Mouse (Mus musculus) megakaryocyte, adult 5-6 weeks (primary cell): ENCODE measurements around the gene M1ap. TPM values are rescaled to one million over a fixed set of nuclear protein-coding genes. Genes with fewer than 3 reads are reported as not detected.
A peak's percentile ranks its signal among the peaks of the same experiment; 100 is the strongest.

Experiments used
- ATAC-seq: 2 replicates; pipeline ENCODE4 v1.8.0; 2016; ENCODE audit warnings: mild to moderate bottlenecking, inconsistent platforms; ENCODE audit not compliant: poor library complexity, severe bottlenecking
- total RNA-seq, 2 experiments: library from RNA; stranded (forward) in 1 of 2; stranded (reverse) in 1 of 2; fragments of 153-499, 151-499 nt in 1 of 2; fragments of 221-1000, 200-1000 nt in 1 of 2; gene quantifications; 2 replicates each; pipeline versions ENCODE4 v1.2.3 to v1.2.4; 2015 to 2017

Gene M1ap
- total RNA-seq (2015) (0.98 and 1.1 TPM in 2 replicates), total RNA-seq (2017) (1.5 and 3.5 TPM in 2 replicates)

- ATAC-seq = no peak
These were observed at the start of gene M1ap for GRCm38 (mm10) chr6:82946651-82947050. Gene M1ap (plus strand): TSS chr6:82946902.

DNA sequence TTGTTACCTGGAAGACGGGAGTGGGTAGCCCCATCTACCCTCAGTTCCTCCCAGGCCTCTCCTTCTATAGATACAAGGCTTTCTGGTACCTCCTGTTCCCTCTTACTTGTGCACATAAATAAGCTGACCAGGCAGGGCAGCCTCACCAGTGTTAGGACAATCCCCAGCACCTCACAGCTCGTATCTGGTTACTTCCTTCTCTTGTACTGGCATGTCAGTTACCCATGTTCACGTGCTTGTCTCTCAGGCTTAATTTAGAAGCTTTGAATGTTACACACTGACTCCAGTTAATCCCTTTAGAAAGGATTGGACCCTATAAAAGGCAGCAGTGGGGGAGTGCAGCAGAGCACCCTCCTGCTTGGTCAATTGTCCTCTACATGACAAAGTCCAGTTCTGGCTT, 49.4 kb upstream of the M1ap start:
- ATAC-seq = no peak

GRCm38 (mm10) chr6:82898227-82898626, 48.5 kb upstream of the M1ap start:
- no peak for ATAC-seq

DNA sequence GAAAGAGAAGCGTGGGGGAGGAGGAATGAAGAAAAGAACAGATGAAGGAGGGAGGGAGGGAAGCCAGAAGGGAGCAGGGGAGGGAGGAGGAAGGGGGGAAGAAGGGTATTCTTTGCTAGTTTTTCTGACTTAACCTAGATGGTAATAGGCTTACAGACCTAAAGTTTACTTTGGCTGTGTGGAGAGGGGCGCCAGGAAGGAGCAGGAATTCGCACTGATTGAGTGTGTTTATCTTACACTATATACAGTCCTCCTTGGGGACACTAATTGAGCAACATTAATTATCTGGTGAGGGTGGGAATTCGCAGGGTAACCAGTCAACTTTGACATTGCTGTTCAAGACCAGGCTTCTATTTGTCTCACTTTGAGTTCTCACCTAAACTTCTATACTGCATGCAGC, 48.0 kb upstream of the M1ap start:
- ATAC-seq = no peak

DNA sequence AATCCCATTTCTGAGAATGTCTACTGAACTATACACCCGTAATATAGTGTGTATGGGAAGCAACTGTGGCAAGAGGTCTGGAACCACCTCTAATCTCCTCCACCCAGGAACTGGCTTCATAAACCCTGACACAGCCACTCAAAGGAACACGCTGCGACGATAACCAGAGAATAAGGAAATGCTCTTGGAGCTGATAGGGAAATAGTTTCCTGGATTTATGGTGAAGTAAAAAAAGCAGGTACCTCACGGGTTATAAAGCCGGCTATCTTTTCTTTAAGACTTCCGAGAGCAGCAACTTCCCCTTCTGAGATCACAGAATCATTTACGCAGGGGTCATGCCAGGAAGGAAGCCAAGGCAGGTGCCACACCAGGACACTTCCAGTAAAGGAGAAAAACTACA, 44.1 kb upstream of the M1ap start:
- peak; percentile 79 for ATAC-seq

DNA sequence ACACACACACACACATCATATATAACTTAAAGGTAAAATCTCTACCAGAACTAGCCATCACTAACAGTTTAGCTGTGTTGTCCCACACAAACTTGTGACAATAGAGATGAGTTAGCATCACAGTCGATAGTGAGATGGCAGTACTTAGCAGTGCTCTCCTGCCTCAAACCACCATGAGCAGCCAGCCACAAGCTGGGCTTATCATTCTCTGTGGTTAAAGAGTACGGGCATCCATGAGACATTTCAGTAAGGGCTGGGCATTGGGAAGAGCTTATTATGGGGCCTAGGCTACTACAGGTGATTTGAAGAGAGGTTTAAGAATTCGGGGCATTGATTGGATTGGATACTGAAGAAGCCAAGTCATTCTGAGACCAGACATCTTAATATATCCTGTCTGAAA, 39.7 kb upstream of the M1ap start:
- no peak for ATAC-seq

GRCm38 (mm10) chr6:82908034-82908433, 38.7 kb upstream of the M1ap start:
- no peak for ATAC-seq

DNA sequence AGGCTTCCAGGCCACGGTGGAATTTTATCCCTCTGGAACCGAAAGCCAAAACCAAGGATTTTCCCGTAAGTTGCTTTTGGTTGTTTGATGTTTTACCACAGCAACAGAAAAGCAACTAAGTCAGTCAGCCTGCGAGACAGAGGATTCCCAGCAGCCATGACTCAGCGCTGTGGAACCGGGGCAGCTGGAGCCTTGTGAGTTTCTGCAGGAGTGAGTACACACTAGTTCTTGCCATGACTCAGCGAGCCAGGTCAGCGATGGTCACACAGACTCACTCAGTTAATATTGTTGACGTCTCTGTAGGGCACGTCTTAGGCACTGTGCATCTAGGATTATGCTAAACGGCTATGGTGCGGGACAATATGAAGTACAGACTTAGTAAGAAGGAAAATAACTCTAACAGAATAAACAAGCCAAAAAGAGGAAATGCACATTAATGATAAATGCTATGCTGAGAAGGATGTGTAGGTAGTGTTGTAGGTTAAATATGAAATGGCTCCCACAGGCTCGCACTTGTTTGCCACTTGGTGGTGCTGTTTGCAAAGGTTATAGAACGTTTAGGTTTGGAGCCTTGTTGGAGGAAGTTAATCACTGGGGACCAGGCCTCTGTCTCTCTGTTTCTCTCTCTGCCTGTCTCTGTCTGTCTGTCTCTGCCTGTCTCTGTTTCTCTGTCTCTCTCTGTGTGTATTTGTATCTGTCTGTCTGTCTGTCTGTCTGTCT, 37.4 kb upstream of the M1ap start:
- peak; percentile 77 for ATAC-seq

- ATAC-seq = no peak
These were observed 35.4 kb upstream of the M1ap start for GRCm38 (mm10) chr6:82911303-82911702.

DNA sequence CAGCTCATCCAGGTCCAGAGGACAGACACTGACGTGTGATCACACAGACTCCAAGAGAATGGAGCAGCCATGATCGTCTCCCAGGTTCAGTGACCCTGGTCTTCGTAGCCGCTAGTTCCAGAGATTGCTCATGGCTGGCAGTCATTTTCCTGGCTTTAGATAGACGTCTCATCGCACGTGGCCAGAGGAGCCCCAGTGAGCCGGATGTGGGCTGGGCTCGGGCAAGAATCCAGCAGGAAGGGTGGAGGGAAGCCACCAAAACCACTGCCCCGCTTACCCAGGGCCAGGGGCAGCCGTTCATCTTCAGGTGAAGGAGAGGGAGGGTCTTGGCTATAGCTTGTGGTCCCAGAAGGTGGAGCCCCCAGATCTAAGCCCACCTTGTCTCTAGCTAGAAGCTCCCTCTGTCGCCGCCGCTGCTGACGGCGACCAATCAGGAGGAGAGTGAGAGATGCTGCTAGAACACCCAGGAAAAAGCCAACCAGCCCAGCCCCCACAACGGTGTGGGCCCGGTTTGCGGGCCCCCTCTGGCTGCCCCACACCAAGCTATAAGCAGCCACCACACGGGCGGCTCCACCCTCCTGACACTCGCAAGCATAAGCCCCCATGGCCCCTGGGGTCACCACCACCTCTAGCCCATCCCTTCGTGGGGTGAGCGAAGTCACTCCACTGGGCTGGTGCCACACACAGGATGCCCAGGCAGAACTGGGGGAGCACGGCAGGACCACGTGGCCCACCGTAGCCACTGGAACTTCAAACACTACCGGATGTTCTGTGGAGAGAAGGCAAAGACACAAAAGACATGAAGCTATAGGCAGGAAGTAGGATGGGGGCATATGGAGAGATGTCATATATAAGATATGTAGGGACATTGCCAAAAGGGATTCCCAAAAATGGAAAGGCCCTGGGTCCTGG, 33.1 kb upstream of the M1ap start:
- ATAC-seq = peak; percentile 67

DNA sequence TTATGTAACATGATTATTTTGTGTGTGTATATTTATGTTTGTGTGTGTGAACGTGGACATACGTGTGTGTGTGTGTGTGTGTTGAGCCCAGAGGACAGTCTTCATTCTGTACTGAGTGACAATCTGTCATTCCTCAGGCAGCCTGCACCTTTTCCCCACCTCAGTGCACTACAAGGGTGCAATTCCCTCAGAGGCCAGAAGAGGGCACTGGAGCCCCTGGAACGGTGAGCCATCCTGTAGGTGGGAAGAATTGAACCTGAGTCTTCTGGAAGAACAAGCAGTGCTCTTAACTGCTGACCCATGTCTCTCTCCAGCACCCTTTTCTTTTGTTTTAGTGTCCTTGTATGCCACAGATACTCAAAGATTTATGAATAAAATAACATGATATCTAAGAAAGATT, 30.8 kb upstream of the M1ap start:
- peak; percentile 63 for ATAC-seq

GRCm38 (mm10) chr6:82916459-82916858, 30.2 kb upstream of the M1ap start:
- ATAC-seq = no peak

DNA sequence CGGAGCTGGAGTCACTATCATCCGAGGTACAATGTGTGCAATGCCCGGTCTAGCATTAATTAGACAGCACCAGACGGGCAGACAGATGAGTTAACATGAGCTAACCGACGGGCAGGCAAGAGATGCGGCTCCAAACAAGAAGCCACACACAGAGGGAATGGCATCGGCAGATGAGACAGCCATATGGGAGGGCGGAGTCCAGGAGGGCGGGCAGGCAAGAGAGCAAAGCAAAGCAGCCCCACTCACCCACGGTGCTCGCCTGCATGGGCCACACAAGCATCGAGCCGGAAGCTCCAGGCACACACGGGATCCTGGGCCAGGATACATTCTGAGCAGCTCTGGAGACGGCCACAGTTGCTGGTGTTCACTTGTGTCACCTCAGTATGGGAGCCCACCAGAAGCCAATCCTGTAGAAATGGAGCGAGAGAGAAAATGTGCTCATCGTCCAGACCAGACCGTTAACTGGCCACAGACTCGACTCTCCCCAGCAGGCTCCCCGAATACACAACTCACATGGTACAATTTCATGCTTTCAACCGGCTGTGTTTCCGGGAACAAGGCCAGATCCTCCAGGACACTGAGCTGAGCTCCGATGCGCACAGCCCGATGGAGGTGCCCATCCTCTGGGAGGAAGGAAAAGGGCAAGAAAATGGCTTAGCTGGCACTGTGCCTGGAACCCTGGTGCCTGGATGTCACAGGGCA, 29.5 kb upstream of the M1ap start:
- ATAC-seq = no peak

- ATAC-seq = 0 out of 2 replicates have a peak, but pooled peaks have one; percentile 22
These were observed 28.9 kb upstream of the M1ap start for GRCm38 (mm10) chr6:82917778-82918129.

GRCm38 (mm10) chr6:82918371-82918770, 28.3 kb upstream of the M1ap start:
- no peak for ATAC-seq

- ATAC-seq = no peak
These were observed 27.2 kb upstream of the M1ap start for GRCm38 (mm10) chr6:82919520-82919919.

DNA sequence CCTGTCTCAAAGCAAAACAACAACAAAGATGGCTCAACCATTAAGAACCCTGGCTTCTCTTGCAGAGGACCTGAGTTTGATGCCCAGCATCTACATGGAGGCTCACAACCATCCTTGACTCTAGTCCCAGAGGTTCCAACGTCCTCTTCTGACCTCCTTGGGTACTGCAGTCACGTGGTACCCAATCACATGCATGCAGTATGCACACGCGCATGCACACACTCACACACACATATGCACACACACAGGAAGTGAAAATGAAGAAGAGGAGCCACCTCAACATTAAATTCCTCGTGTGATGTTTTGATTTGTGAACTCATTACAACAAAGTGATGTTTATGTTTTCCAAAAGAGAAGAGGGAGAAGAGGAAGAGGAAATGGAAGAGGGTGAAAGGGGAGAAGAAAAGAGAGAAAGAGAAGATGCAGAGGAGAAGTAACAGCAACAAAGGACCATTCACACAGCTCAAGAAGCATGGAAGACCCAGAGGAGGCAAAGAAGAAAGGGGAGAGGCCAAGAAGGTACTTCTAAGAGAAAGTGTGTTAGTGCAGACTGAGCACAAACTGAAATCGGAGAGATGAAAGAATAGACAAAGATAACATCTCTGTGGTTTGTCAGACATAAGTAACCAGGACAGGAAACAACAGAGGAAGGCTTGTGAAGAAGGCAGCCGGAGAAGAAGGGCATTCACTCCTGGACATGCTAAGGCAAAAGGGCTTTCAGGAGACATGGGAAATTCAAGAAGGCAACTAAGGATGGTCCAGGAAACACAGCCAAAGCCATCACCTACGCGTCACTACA, 25.1 kb upstream of the M1ap start:
- ATAC-seq = peak; percentile 19; the same call in 1 of the 2 replicates

DNA sequence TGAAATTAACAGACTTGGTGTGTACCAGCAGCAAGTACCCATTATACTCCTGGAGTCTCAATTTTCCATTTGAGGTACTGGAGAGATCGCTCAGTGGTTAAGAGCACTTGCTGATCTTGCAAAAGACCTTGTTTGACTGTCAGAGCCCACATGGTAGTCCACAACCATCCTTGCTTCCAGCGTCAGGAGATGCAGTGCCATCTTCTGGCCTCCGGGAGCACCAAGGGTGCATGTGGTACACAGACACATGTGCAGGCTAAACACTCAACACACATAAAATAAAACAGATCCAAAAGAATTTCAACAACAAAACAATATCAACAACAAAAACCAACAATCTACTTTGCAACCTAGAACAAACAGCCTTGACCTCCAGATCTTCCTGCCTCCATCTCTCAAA, 21.7 kb upstream of the M1ap start:
- no peak for ATAC-seq

DNA sequence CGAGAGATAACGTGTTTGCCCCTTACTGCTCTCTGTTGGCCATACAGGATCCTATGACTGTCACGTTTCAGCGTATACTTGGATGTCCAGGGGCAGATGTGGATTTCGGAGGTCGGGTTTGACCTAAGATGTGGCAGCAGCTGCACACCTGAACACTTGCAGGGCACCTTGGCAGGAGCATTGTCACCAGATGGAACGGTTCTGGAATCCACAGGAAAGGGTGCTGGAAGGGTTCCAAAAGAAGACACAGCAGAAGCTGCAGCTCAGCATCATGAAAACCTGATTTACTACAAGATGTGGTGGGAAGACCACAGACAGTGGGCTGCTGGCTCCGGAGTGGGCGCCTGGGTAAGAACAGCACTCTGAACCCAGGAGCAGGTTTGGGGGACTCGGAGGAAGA, 20.6 kb upstream of the M1ap start:
- ATAC-seq = no peak

DNA sequence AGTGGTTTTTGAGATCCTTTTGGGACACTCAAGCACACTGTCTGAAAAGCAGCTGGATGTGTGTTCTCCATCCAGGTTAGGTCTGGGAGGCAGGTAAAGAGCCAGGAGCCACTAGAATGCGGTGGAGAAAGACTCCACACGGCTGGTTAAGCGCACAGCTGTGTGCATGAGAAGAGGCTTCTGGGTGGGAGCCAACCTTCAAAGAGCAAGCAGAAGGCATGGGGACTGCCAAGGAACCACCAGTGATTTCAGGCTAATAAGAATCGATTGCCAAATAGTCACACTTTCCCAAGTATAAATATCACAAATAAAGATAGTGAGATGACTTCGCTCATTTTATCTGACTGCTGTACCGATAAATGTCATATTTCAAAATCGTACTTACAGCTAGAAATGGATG, 20.2 kb upstream of the M1ap start:
- ATAC-seq = no peak

- no peak for ATAC-seq
These were observed 19.1 kb upstream of the M1ap start for GRCm38 (mm10) chr6:82927617-82928016.
